Mouse (Mus musculus) liver, embryonic 18 days (tissue): Measurements from ENCODE around the gene Lonrf2. TPM values are rescaled to one million over a fixed set of nuclear protein-coding genes. Genes with fewer than 3 reads are reported as not detected.

ENCODE experiments used
- polyA plus RNA-seq: library from polyadenylated mRNA; depleted of rRNA; stranded (reverse); fragments of >200 nt; gene quantifications from 2 replicates; pipeline ENCODE4 v1.2.3, GENCODE M21; 2012; rRNA removed

The Lonrf2 gene
- 0.03 and 0.04 TPM in 2 replicates for polyA plus RNA-seq

DNA sequence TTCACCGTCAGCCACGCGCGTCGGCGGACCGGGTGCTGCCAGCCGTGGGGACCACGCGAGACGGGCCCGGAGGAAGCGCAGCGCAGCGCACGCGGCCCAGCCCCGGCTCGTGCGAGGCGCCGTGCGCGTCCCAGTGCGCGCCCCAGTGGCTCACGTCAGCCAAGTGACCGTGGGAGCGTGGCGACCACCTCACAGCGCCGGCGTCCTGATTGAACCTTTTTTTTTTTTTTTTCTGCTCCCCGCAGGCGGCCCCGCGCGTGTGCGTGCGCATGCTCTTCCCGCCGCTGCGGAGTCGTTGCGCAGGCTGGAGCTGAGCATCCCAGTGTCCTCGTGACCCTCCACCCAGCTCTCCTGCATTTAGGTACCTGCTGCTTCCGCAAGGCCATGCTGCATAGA, at the start of gene Lonrf2:
Gene Lonrf2, minus strand, starts transcription at position 235 of the 396 bp plus-strand sequence.

Other genes starting within 250 kb of the Lonrf2 start
- gene Aff3, start 171.8 kb downstream of the Lonrf2 start, polyA plus RNA-seq: 0.68 and 0.70 TPM in 2 replicates
- 0.01 and 0.04 TPM in 2 replicates for gene Chst10, start 61.5 kb upstream of the Lonrf2 start, polyA plus RNA-seq
- not detected in 2 replicates for gene Nms, start 102.4 kb upstream of the Lonrf2 start, polyA plus RNA-seq
- gene Pdcl3, start 148.9 kb upstream of the Lonrf2 start, polyA plus RNA-seq: 27.8 and 30.0 TPM in 2 replicates